Comparison of ENCODE assay signal across 8 mouse cellular contexts in genomic region chr14:120388818-120389691, GRCm38 (mm10).
DNase-seq lines count a peak whose midpoint lies in the region; ATAC-seq lines count a peak whose summit lies in the region.

No protein-coding gene starts in this region.

- no peaks in the 10 kb centered on the region for H3K9me3 ChIP-seq in forebrain, embryonic 12.5 days

- H3K4me3 ChIP-seq in forebrain, embryonic 12.5 days (replicated peaks): peak overlapping the region; percentile 38

- H3K27ac ChIP-seq in forebrain, embryonic 12.5 days: peak overlapping the region; percentile 56

- peaks cover 14% of the 10 kb centered on the region for H3K4me1 ChIP-seq in forebrain, embryonic 12.5 days

- ATAC-seq in forebrain, embryonic 12.5 days (ENCODE audit: low FRiP score): peak; percentile 90

- intact Hi-C loops in left cerebral cortex, postnatal 4 days (cut with DNase I): loop anchor here (10.0 kb wide), 1 partner anchor 554 kb away; no protein-coding TSS in a partner anchor

- H3K36me3 ChIP-seq in forebrain, embryonic 12.5 days (replicated peaks): peaks cover 10% of the 10 kb centered on the region

- WGBS in forebrain, embryonic 12.5 days: 4% methylated on average over 36 of the region's 38 CpGs

- peak; percentile 96 for DNase-seq in heart, adult 11 months
- DNase-seq in heart, adult 9 months (ENCODE audit: low spot score in 2 of 2): no peak
- peak; percentile 42 to 65 for DNase-seq in adrenal gland, postnatal 36 days
- DNase-seq in left cerebral cortex, postnatal 4 days: peak; percentile 36
- peak; percentile 42 for DNase-seq in neural tube, embryonic 10.5 days (ENCODE audit: extremely low spot score, low spot score)
- DNase-seq in layer of hippocampus, postnatal 25 days (ENCODE audit: extremely low spot score in 1 of 2, low spot score in 1 of 2): no peak
- no peak for DNase-seq in urinary bladder, postnatal 4 days (ENCODE audit: low spot score in 2 of 2)

- H3K4me2 ChIP-seq in forebrain, embryonic 12.5 days: peak overlapping the region; percentile 63

- H3K9ac ChIP-seq in forebrain, embryonic 12.5 days: peak overlapping the region; percentile 57

- no peaks in the 10 kb centered on the region for H3K27me3 ChIP-seq in forebrain, embryonic 12.5 days

Comparison
In these comparisons a context has a peak if more than half of its experiments do, and no peak if none do; other contexts are left out.
1. DNase-seq: peak in heart, adult 11 months (single experiment), adrenal gland, postnatal 36 days (2 of 2), left cerebral cortex, postnatal 4 days (single experiment) and neural tube, embryonic 10.5 days (single experiment); none in heart, adult 9 months (0 of 2), layer of hippocampus, postnatal 25 days (0 of 2) and urinary bladder, postnatal 4 days (0 of 2).